Mouse (Mus musculus) C2C12 (cell line): ENCODE data around the gene 7530416G11Rik. TPM values are rescaled to one million over a fixed set of nuclear protein-coding genes. Genes with fewer than 3 reads are reported as not detected.

Source experiments
- H3K27me3 ChIP-seq: one replicate; pipeline ENCODE4 v1.6.1; 2011; ENCODE audit not compliant: control insufficient read depth, insufficient read depth, insufficient read length
- H3K36me3 ChIP-seq: one replicate; pipeline ENCODE4 v1.6.1; 2011; ENCODE audit not compliant: control insufficient read depth, insufficient read depth
- H3K4me3 ChIP-seq: one replicate; pipeline ENCODE4 v1.5.1; 2011; ENCODE audit warnings: mild to moderate bottlenecking, control low read depth; ENCODE audit not compliant: poor library complexity, insufficient read depth, severe bottlenecking
- H3K79me2 ChIP-seq: one replicate; pipeline ENCODE4 v1.6.1; 2011; ENCODE audit not compliant: control insufficient read depth, insufficient read depth
- H3K79me3 ChIP-seq: one replicate; pipeline ENCODE4 v1.6.1; 2011; ENCODE audit warnings: low read depth, control low read depth
- H3ac ChIP-seq: one replicate; pipeline ENCODE3; 2011; ENCODE audit warnings: low read depth; ENCODE audit not compliant: control insufficient read depth, insufficient read length
- CEBPB ChIP-seq: IDR thresholded peaks from one replicate; pipeline ENCODE4 v1.6.1; 2011; ENCODE audit warnings: low read depth, mild to moderate bottlenecking, control low read depth, moderate library complexity
- CTCF ChIP-seq: IDR thresholded peaks from one replicate; pipeline ENCODE4 v1.5.1; 2011; ENCODE audit not compliant: control insufficient read depth, insufficient read depth, insufficient read length
- FOSL1 ChIP-seq: IDR thresholded peaks from one replicate; pipeline ENCODE4 v1.8.0; 2011; ENCODE audit warnings: mild to moderate bottlenecking, low read length; ENCODE audit not compliant: poor library complexity, insufficient read depth, severe bottlenecking
- MAX ChIP-seq: IDR thresholded peaks from one replicate; pipeline ENCODE4 v1.6.1; 2011; ENCODE audit warnings: mild to moderate bottlenecking, control low read depth
- MYOD1 ChIP-seq: IDR thresholded peaks from one replicate; pipeline ENCODE4 v1.6.1; 2011; ENCODE audit warnings: low read depth; ENCODE audit not compliant: control insufficient read depth, insufficient read length
- MYOG ChIP-seq: IDR thresholded peaks from one replicate; pipeline ENCODE4 v1.6.1; 2011; ENCODE audit not compliant: control insufficient read depth, insufficient read length; ENCODE audit errors: extremely low read depth
- USF1 ChIP-seq: IDR thresholded peaks from one replicate; pipeline ENCODE4 v1.6.1; 2011; ENCODE audit warnings: low read depth, mild to moderate bottlenecking, control low read depth, moderate library complexity
- polyA plus RNA-seq: library from polyadenylated mRNA; unstranded; fragments of >200 nt; fragmentation: generic; extraction: Trizol; gene quantifications from one replicate; pipeline ENCODE4 v1.2.1, GENCODE M21; 2012; ENCODE audit warnings: missing spikeins

7530416G11Rik gene
- polyA plus RNA-seq, 1 experiment, result not detected

DNA sequence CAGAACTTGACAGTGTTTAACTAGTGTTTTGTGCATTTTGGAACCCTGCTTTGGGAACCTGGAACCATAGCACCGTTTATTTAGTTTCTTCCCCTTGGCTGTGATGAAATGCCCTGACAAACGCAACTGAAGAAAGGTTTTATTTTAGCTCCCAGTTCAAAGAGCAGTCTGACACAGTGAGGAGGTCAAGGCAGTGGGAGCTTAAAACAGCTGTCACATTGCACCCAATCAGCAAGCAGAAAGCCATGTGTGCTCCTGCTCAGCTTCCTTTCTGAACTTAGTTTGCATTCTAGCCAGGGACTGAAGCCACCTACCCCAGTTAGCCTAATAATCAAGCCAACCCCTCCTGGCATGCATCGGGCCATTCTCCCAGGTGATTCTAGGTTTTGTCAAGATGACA is 56.4 kb downstream of the 7530416G11Rik start:
- Histone ChIP-seq H3K4me3 (no peak overlapping the region), H3K27me3 (no peaks in the 10 kb centered on the region), H3K79me3 (no peaks in the 10 kb centered on the region), H3K79me2 (no peaks in the 10 kb centered on the region), H3ac (no peak overlapping the region), H3K36me3 (peaks cover 51% of the 10 kb centered on the region)
- TF ChIP-seq CTCF, result no peak
- TF ChIP-seq CEBPB, result no peak
- no peak for TF ChIP-seq USF1
- TF ChIP-seq FOSL1, result no peak
- TF ChIP-seq MYOD1, result no peak
- no peak for TF ChIP-seq MAX
- no peak for TF ChIP-seq MYOG

Other genes with a start within 250 kb of the 7530416G11Rik start
- gene Atxn10, start 167.0 kb downstream of the 7530416G11Rik start, polyA plus RNA-seq, result 149 TPM
- 2.5 TPM for gene Wnt7b, start 79.2 kb upstream of the 7530416G11Rik start, polyA plus RNA-seq
- 0.08 TPM for gene Ppara, start 231.8 kb upstream of the 7530416G11Rik start, polyA plus RNA-seq